Mouse (Mus musculus) induced T-regulatory cell, adult 2 months (primary cell): ENCODE data around the gene Smurf2.

Experiments
- DNase-seq: peaks from one replicate; pipeline ENCODE4 v3.0.0-alpha.2; 2012; ENCODE audit warnings: low read depth

Smurf2 gene

GRCm38 (mm10) chr11:106907253-106907652 lies 13.3 kb downstream of the Smurf2 start:
- DNase-seq: no peak

GRCm38 (mm10) chr11:106905707-106906106 lies 14.8 kb downstream of the Smurf2 start:
- DNase-seq: no peak

- no peak for DNase-seq
These were observed 20.7 kb downstream of the Smurf2 start for GRCm38 (mm10) chr11:106899804-106900203.

GRCm38 (mm10) chr11:106896561-106897168 lies 23.9 kb downstream of the Smurf2 start:
- no peak for DNase-seq

- no peak for DNase-seq
These were observed 36.9 kb downstream of the Smurf2 start for GRCm38 (mm10) chr11:106883656-106884055.

- DNase-seq: no peak
These were observed 47.9 kb downstream of the Smurf2 start for GRCm38 (mm10) chr11:106872650-106873049.

GRCm38 (mm10) chr11:106851438-106851837 lies 69.1 kb downstream of the Smurf2 start:
- peak; percentile 74 for DNase-seq

- DNase-seq: no peak
These were observed 78.5 kb downstream of the Smurf2 start for GRCm38 (mm10) chr11:106842002-106842401.

- DNase-seq: no peak
These were observed 92.4 kb downstream of the Smurf2 start for GRCm38 (mm10) chr11:106828079-106828478.

GRCm38 (mm10) chr11:106824403-106824802 lies 96.1 kb downstream of the Smurf2 start:
- no peak for DNase-seq

GRCm38 (mm10) chr11:106823741-106824140 lies 96.8 kb downstream of the Smurf2 start:
- no peak for DNase-seq

GRCm38 (mm10) chr11:106822911-106823310 lies 97.6 kb downstream of the Smurf2 start:
- DNase-seq: no peak

GRCm38 (mm10) chr11:106822491-106822890 lies 98.0 kb downstream of the Smurf2 start:
- no peak for DNase-seq

GRCm38 (mm10) chr11:106821397-106821796 lies 99.1 kb downstream of the Smurf2 start:
- DNase-seq: no peak

GRCm38 (mm10) chr11:106820972-106821371 lies 99.5 kb downstream of the Smurf2 start:
- DNase-seq: peak; percentile 20

GRCm38 (mm10) chr11:106820252-106820651 lies 100.3 kb downstream of the Smurf2 start:
- no peak for DNase-seq

- DNase-seq: no peak
These were observed 100.9 kb downstream of the Smurf2 start for GRCm38 (mm10) chr11:106819595-106819994.

GRCm38 (mm10) chr11:106818341-106818740 lies 102.2 kb downstream of the Smurf2 start:
- DNase-seq: no peak

- no peak for DNase-seq
These were observed 102.7 kb downstream of the Smurf2 start for GRCm38 (mm10) chr11:106817808-106818207.

GRCm38 (mm10) chr11:106817156-106817555 lies 103.4 kb downstream of the Smurf2 start:
- no peak for DNase-seq

GRCm38 (mm10) chr11:106816316-106816715 lies 104.2 kb downstream of the Smurf2 start:
- DNase-seq: no peak

GRCm38 (mm10) chr11:106815761-106816160 lies 104.8 kb downstream of the Smurf2 start:
- no peak for DNase-seq

- no peak for DNase-seq
These were observed 105.2 kb downstream of the Smurf2 start for GRCm38 (mm10) chr11:106815331-106815730.

- DNase-seq: no peak
These were observed 105.8 kb downstream of the Smurf2 start for GRCm38 (mm10) chr11:106814601-106815320.
